Mouse (Mus musculus) CD4-positive naive resting alpha-beta T cell, adult 76 days (primary cell): ENCODE results near the gene Eef2k. TPM values are rescaled to one million over a fixed set of nuclear protein-coding genes. Genes with fewer than 3 reads are reported as not detected.

Source experiments
- total RNA-seq: library from RNA; stranded (reverse); gene quantifications from one replicate; pipeline ENCODE4 v1.2.4, GENCODE M21; 2023

Eef2k gene
- total RNA-seq, result 6.3 TPM

DNA sequence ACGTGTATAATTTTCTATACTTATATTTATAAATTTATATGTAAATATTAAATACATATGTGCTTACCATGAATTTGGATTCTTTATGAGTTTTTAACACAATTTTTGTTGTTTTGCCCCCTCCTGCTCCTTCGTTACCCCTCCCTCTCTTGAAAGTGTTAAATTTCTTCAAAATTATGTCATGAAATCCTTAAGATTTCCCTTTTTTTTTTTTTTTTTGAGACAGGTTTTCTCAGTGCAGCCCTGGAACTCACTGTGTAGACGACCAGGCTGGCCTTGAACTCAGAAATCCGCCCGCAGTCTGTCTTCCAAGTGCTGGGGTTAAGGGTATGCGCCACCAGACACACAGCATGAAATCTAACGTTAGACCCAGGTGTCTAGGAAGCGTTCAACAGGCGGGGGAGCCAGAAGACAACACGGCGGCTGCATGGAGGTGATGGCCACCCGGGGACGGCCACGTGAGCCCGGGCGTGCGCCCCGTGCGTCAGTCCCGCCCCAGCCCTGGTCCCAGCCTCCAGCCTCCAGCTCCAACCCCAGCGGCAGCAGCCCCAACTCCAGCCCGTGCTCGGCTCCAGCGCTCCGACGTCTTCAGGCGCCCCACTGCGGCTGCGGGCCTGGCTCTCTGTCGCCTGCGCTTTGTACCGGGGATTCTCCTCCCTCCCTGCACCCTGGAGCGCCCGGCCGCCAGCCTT lies at the start of gene Eef2k:
Gene Eef2k (plus strand): TSS at position 487 of the 692 bp plus-strand sequence.

DNA sequence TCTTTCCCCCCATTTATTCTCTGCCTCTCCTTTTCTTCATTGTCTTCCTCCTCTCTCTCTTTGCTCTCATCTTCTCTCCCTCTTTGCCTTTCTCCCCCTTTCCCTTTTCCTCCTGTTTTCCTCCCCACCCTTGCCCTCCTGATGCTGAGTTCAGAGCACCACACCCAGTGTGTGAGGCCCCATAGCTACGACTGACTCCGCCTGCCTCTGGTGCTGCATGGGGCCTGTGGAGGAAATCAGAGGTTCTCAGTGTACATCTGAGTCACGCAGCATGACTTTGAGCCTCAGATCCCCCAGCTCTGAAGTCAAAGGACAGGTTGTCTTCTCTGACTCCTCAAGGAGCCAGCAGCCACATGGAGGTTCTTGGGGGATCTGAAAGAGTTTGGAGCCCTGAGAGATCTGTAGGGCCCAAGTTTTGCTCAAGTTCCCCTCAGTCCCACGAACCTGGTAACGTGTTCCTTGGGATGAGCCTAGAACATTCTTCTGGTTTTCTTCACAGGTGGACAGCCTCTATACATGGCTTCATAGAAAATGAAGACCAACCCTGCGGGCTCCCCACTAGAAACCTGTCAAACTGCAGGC lies 30.7 kb upstream of the Eef2k start, which contains the start of gene Gm5737:
Gene Gm5737 (plus strand): TSS at position 532 of the 582 bp plus-strand sequence.

DNA sequence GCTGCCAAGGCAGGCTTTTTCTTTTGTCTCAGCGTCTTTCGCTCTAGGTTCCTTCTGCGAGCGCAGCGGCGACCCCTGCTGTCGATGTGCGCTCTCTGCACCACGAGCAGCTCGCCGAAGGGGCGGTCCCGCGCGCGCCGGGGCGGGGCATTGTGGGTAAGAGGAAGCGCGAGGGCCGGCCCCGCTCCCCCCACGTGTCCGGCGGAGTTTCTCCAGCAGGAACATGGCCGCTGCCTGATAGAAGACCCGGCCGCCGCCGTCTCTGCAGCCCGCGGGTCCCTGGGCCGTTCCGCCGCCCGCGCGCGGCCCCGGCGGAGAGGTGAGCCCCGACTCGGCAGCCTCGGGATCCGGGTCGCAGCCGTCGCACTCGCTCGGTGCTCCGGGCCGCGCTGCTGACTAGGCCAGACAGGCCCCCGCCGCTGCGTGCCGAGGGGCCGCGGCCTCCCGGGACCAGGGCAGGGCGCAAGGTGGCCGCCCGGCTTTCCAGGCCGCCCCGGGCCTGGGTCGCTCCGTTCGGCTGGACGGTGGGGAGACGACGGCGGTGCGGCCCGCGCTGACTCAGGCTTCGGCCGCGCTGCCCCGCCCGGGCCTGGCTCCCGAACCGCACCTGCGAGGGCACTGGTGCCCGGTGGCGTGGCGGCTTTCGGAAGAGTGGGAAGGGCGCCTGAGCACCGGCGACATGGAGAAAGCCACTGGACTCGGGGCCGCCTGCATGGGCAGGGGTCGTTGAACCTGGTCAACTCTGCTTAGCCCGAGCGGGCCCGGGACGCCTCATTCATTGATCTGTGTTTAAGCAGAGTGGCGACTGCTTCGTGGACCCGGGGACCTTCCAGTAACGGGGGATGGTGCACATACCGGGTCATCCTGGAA lies 75.2 kb downstream of the Eef2k start, which contains the start of gene Polr3e:
Gene Polr3e (plus strand): TSS at position 153 of the 870 bp plus-strand sequence.

Other genes starting within 250 kb of the Eef2k start
- gene Uqcrc2, start 207.7 kb upstream of the Eef2k start, total RNA-seq, result 91.3 TPM
- gene Pdzd9, start 172.5 kb upstream of the Eef2k start, total RNA-seq, result not detected
- 25.7 TPM for gene Mosmo, start 165.2 kb upstream of the Eef2k start, total RNA-seq
- not detected for gene Vwa3a, start 103.5 kb upstream of the Eef2k start, total RNA-seq
- not detected for gene Gm5737, start 30.5 kb upstream of the Eef2k start, total RNA-seq
- gene Polr3e, start 74.9 kb downstream of the Eef2k start, total RNA-seq, result 32.2 TPM
- gene Cdr2, start 139.5 kb downstream of the Eef2k start, total RNA-seq, result 28.4 TPM
- gene Mfsd13b, start 139.7 kb downstream of the Eef2k start, total RNA-seq, result not detected
- gene Mettl9, start 191.6 kb downstream of the Eef2k start, total RNA-seq, result 90.5 TPM
- gene Igsf6, start 231.7 kb downstream of the Eef2k start, total RNA-seq, result 3.3 TPM
- gene Otoa, start 238.8 kb downstream of the Eef2k start, total RNA-seq, result 1.3 TPM